Mouse (Mus musculus) hindbrain, embryonic 13.5 days (tissue): ENCODE measurements around the gene Aph1a. TPM values are rescaled to one million over a fixed set of nuclear protein-coding genes. Genes with fewer than 3 reads are reported as not detected.

ENCODE experiments used
- ATAC-seq: fragments of 200-750 bp; cut with Nextera tagmentation; 2 replicates; pipeline ENCODE4 v1.8.0; 2017; ENCODE audit warnings: moderate TSS enrichment; ENCODE audit not compliant: low FRiP score
- H3K27ac ChIP-seq: fragments of 300-500 bp; sonication (generic); 2 replicates; pipeline ENCODE4 v1.5.1; 2015; ENCODE audit warnings: inconsistent platforms, mild to moderate bottlenecking, moderate library complexity
- H3K27me3 ChIP-seq: fragments of 300-500 bp; sonication (generic); 2 replicates; pipeline ENCODE4 v1.6.1; 2015; ENCODE audit warnings: mild to moderate bottlenecking, inconsistent platforms
- H3K36me3 ChIP-seq: fragments of 300-500 bp; sonication (generic); 2 replicates; pipeline ENCODE4 v1.6.1; 2015; ENCODE audit warnings: mild to moderate bottlenecking, inconsistent platforms
- H3K4me1 ChIP-seq: fragments of 300-500 bp; sonication (generic); replicated peaks from 2 replicates; pipeline ENCODE4 v1.6.1; 2015; ENCODE audit warnings: inconsistent platforms
- H3K4me2 ChIP-seq: fragments of 300-500 bp; sonication (generic); 2 replicates; pipeline ENCODE4 v1.6.1; 2015; ENCODE audit warnings: inconsistent platforms, mild to moderate bottlenecking, moderate library complexity
- H3K4me3 ChIP-seq: fragments of 300-500 bp; sonication (generic); 2 replicates; pipeline ENCODE4 v1.5.1; 2015; ENCODE audit warnings: mild to moderate bottlenecking, inconsistent platforms
- H3K9ac ChIP-seq: fragments of 300-500 bp; sonication (generic); 2 replicates; pipeline ENCODE4 v1.6.1; 2015; ENCODE audit warnings: mild to moderate bottlenecking, inconsistent platforms
- H3K9me3 ChIP-seq: fragments of 300-500 bp; sonication (generic); 2 replicates; pipeline ENCODE4 v1.6.1; 2016; ENCODE audit warnings: inconsistent platforms
- WGBS: fragments of 180-500 bp; shearing (Covaris S2); methylation state at CpG from one replicate; pipeline ENCODE4 v1.1.7; 2015; 5-methylcytosine and 5-hydroxymethylcytosine counted together
- polyA plus RNA-seq: library from polyadenylated mRNA; unstranded; fragments of >200 nt; fragmentation: Nextera tagmentation; extraction: Ambion mirVana; gene quantifications from 2 replicates; pipeline ENCODE4 v1.2.1, GENCODE M21; 2015

The Aph1a gene
- polyA plus RNA-seq, 1 experiment from 2014 or later = 32.4 TPM

GRCm38 (mm10) chr3:95928261-95928657 lies 34.5 kb downstream of the Aph1a start:
- H3K9me3 ChIP-seq = no peaks in the 10 kb centered on the region
- H3K27ac ChIP-seq = peak overlapping the region; percentile 70; the same call in 1 of the 2 replicates
- H3K27me3 ChIP-seq = no peaks in the 10 kb centered on the region
- H3K4me3 ChIP-seq = peak overlapping the region; percentile 89
- ATAC-seq = no peak
- peaks cover 34% of the 10 kb centered on the region for H3K4me1 ChIP-seq
- WGBS = 72% methylated on average over 6 of the region's 6 CpGs
- peak overlapping the region; percentile 76 for H3K4me2 ChIP-seq
- peak overlapping the region; percentile 55; the same call in 1 of the 2 replicates for H3K9ac ChIP-seq
- no peaks in the 10 kb centered on the region for H3K36me3 ChIP-seq

DNA sequence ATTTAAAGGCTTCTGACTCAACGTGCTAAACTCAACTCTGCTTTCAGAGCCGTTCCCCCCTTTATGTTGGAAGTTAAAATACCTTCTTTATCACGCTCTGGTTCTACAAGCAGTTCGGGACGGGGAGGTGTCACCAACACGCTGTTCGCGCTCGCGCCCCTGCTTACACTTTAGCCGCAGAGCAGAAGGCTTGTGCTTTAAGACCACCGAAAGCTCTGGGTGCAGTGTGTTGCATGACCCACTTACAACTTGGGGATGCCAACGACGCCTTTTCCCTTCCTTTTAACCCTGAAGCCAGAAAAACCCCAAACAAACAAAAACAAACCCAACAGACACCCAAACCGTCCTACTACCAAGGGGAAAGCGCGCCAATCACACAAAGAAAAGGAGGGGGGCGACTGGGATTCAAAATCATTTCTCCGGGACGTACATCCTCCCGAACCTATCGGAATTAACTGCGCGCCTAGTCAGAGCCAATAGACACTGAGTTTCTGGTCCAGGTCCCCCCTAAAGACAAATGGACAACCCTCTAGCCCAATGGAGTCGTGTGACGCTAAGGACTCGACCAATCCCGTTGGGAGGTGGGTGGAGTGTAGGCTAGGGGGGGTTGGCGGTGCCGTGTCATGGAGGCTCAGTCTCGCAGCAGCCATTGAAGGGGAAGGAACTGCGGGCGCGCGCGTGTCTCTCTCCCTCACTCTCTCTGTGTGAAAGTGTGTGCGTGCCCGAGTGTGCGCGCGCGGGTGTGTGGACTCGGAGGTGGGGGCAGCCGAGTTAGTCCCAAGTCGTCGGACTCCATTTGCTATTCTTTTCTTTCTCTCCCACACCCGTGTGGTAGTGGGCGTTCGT lies 35.1 kb downstream of the Aph1a start, which contains the start of gene Anp32e:
Gene Anp32e (plus strand): TSS at position 589 of the 846 bp plus-strand sequence.
- H3K4me3 ChIP-seq = peak within 1 kb of the TSS; percentile 89
- WGBS = under 1% methylated on average over 49 of the region's 49 CpGs
- ATAC-seq = peak; percentile 100

GRCm38 (mm10) chr3:95929581-95930470 lies 36.1 kb downstream of the Aph1a start:
- no peaks in the 10 kb centered on the region for H3K27me3 ChIP-seq
- H3K9ac ChIP-seq = peak overlapping the region; percentile 91
- H3K4me2 ChIP-seq = peak overlapping the region; percentile 76
- H3K27ac ChIP-seq = peak overlapping the region; percentile 89
- peaks cover 11% of the 10 kb centered on the region for H3K36me3 ChIP-seq
- WGBS = under 1% methylated on average over 89 of the region's 105 CpGs
- peak; percentile 7 for ATAC-seq
- H3K4me3 ChIP-seq = peak overlapping the region; percentile 89
- no peaks in the 10 kb centered on the region for H3K9me3 ChIP-seq
- peaks cover 36% of the 10 kb centered on the region for H3K4me1 ChIP-seq

More for the DNA sequence above, 35.1 kb downstream of the Aph1a start, which contains the start of gene Anp32e:
- peaks cover 36% of the 10 kb centered on the region for H3K4me1 ChIP-seq
- peak within 1 kb of the TSS; percentile 89 for H3K27ac ChIP-seq
- no peaks in the 10 kb centered on the region for H3K27me3 ChIP-seq
- peak within 1 kb of the TSS; percentile 91 for H3K9ac ChIP-seq
- no peaks in the 10 kb centered on the region for H3K9me3 ChIP-seq
- peak within 1 kb of the TSS; percentile 76 for H3K4me2 ChIP-seq
- peaks cover 2% of the 10 kb centered on the region for H3K36me3 ChIP-seq

- ATAC-seq = no peak
- H3K36me3 ChIP-seq = peaks cover 18% of the 10 kb centered on the region
- H3K27ac ChIP-seq = peak overlapping the region; percentile 89
These were observed 36.7 kb downstream of the Aph1a start for GRCm38 (mm10) chr3:95930471-95930789.

GRCm38 (mm10) chr3:95931471-95931870 lies 37.7 kb downstream of the Aph1a start:
- peaks cover 36% of the 10 kb centered on the region for H3K4me1 ChIP-seq
- ATAC-seq = no peak
- H3K9ac ChIP-seq = no peak overlapping the region
- no peaks in the 10 kb centered on the region for H3K9me3 ChIP-seq
- no peaks in the 10 kb centered on the region for H3K27me3 ChIP-seq
- peaks cover 21% of the 10 kb centered on the region for H3K36me3 ChIP-seq
- H3K27ac ChIP-seq = no peak overlapping the region
- H3K4me3 ChIP-seq = no peak overlapping the region
- 94% methylated on average over 1 of the region's 1 CpGs for WGBS
- no peak overlapping the region for H3K4me2 ChIP-seq

More at GRCm38 (mm10) chr3:95930471-95930789, 36.7 kb downstream of the Aph1a start:
- Histone ChIP-seq H3K4me1 (peaks cover 36% of the 10 kb centered on the region), H3K9ac (peak overlapping the region; percentile 91), H3K9me3 (no peaks in the 10 kb centered on the region), H3K4me2 (peak overlapping the region; percentile 76), H3K4me3 (peak overlapping the region; percentile 89), H3K27me3 (no peaks in the 10 kb centered on the region)
- WGBS = 4% methylated on average over 5 of the region's 5 CpGs

DNA sequence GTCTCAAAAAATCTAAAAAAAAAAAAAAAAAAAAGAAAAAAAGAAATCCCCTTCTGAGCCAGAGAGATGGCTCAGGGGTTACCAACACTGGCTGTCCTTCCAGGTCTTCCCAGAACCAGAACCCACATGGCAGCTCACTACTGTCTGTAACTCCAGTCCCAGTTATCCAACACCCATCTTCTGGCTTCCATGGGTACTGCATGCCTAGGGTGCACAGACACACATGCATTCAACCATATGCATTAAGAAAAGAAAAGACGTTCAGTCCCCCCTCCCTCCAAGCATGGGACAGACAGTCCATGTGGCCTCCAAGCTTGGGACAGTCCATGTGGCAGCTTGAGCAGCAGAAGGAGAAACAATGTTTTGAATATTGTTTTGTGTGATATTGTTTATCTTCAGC lies 38.4 kb downstream of the Aph1a start:
- no peaks in the 10 kb centered on the region for H3K27me3 ChIP-seq
- no peaks in the 10 kb centered on the region for H3K9me3 ChIP-seq
- peaks cover 28% of the 10 kb centered on the region for H3K36me3 ChIP-seq
- H3K4me1 ChIP-seq = peaks cover 36% of the 10 kb centered on the region
- H3K27ac ChIP-seq = no peak overlapping the region
- no peak for ATAC-seq
- no peak overlapping the region for H3K9ac ChIP-seq
- no peak overlapping the region for H3K4me2 ChIP-seq
- 61% methylated on average over 1 of the region's 1 CpGs for WGBS
- H3K4me3 ChIP-seq = no peak overlapping the region

- peaks cover 32% of the 10 kb centered on the region for H3K36me3 ChIP-seq
- 94% methylated on average over 7 of the region's 7 CpGs for WGBS
- no peaks in the 10 kb centered on the region for H3K9me3 ChIP-seq
- ATAC-seq = no peak
- no peaks in the 10 kb centered on the region for H3K27me3 ChIP-seq
- no peak overlapping the region for H3K9ac ChIP-seq
- H3K4me1 ChIP-seq = peaks cover 36% of the 10 kb centered on the region
- no peak overlapping the region for H3K4me3 ChIP-seq
- H3K4me2 ChIP-seq = no peak overlapping the region
- no peak overlapping the region for H3K27ac ChIP-seq
These were observed 38.8 kb downstream of the Aph1a start for GRCm38 (mm10) chr3:95932566-95932965.

DNA sequence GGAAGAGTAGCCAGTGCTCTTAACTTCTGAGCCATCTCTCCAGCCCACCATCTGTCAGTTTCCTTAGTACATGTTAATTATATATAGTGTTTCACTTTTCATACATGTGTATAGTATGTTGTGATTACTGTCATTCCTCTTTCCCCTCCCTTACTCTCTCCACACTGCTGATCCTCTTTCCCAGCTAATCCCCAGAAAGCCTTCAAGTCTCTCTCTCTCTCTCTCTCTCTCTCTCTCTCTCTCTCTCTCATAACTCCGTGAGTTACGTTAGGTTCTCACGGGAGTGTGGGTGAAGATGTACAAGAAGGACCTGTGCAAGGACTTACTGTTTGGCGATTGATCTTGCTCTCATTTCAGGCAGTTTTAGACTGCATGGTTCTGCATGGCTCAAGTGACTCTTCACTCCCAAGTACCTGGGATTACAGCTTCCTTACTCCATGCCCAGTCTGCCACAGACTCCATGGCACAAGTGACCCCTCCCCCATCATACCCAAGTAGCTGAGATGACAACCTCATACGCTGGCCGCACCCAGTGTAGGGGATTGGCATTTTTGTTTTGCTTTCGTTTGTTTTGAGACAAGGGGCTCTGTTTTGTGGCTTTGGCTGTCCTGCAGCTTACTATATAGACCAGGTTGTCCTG lies 39.5 kb downstream of the Aph1a start:
- Histone ChIP-seq H3K27ac (no peak overlapping the region), H3K9ac (no peak overlapping the region), H3K4me1 (peaks cover 33% of the 10 kb centered on the region), H3K36me3 (peaks cover 38% of the 10 kb centered on the region), H3K9me3 (no peaks in the 10 kb centered on the region), H3K27me3 (no peaks in the 10 kb centered on the region), H3K4me3 (no peak overlapping the region), H3K4me2 (no peak overlapping the region)
- ATAC-seq = no peak
- 94% methylated on average over 7 of the region's 7 CpGs for WGBS

DNA sequence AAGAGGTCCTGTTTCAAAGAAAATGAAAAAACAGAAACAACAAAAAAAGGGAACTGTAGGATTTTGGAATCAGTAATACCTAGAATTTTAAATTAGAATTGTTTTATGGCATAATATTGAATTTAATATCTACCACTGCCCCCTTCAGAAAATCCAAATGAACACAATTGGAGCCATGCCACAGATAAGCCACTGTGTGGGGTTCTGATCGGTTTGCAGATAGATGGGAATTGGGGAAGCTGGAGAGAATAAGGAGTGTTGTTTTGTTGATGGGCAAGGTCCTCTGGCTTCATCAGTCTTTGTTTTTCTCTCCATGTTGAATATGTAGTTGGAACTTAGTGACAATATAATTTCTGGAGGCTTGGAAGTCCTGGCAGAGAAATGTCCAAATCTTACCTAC lies 40.7 kb downstream of the Aph1a start:
- Histone ChIP-seq H3K27ac (no peak overlapping the region), H3K4me2 (no peak overlapping the region), H3K27me3 (no peaks in the 10 kb centered on the region), H3K9me3 (no peaks in the 10 kb centered on the region), H3K9ac (no peak overlapping the region), H3K36me3 (peaks cover 50% of the 10 kb centered on the region), H3K4me3 (no peak overlapping the region), H3K4me1 (peaks cover 30% of the 10 kb centered on the region)
- no peak for ATAC-seq
- 97% methylated on average over 1 of the region's 1 CpGs for WGBS

DNA sequence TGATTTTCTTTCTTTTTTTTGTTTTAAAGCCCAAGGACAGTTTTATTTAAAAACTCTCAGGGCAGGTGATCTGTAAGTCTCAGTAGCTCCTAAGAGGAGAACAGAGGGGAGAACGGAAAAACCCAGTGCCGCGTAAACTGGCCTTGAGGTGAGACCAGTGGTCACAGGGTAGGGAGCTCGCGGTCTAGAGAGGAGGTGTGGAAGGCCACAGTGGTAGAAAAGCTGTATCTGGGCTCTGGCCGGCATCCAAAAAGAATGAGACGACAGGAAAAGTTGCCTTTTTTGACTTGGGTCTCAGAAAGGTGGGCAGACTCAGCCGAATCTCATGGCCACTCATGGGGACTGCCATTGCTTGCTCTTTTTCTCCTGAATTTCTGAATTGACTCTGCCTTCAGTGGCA lies 44.4 kb downstream of the Aph1a start:
- no peak for ATAC-seq

DNA sequence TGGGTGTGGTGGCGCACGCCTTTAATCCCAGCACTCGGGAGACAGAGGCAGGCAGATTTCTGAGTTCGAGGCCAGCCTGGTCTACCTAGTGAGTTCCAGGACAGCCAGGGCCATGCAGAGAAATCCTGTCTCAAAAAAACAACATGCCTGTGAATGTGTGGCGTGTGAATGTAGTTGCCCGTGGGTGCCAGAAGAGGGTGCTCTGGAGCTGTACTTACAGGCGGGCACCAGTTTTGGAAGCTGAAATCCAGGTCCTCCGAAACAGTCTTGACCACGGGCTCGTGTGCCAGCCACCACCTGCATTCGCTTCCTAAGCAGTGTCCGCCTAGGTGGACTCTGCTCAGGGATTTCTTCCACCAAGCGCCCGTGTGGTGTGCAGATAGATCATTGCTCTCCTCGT lies 45.1 kb downstream of the Aph1a start:
- no peak for ATAC-seq
- no peak overlapping the region for H3K4me3 ChIP-seq
- no peaks in the 10 kb centered on the region for H3K27me3 ChIP-seq
- 95% methylated on average over 15 of the region's 15 CpGs for WGBS
- H3K9me3 ChIP-seq = no peaks in the 10 kb centered on the region
- no peak overlapping the region for H3K9ac ChIP-seq
- no peaks in the 10 kb centered on the region for H3K4me1 ChIP-seq
- peaks cover 88% of the 10 kb centered on the region for H3K36me3 ChIP-seq
- no peak overlapping the region for H3K27ac ChIP-seq
- H3K4me2 ChIP-seq = no peak overlapping the region

More for the DNA sequence above, 44.4 kb downstream of the Aph1a start:
- Histone ChIP-seq H3K9me3 (no peaks in the 10 kb centered on the region), H3K9ac (no peak overlapping the region), H3K27me3 (no peaks in the 10 kb centered on the region), H3K4me1 (0 out of 2 replicates have a peak, but pooled peaks cover 3% of the 10 kb centered on the region), H3K36me3 (peaks cover 86% of the 10 kb centered on the region), H3K4me3 (no peak overlapping the region), H3K4me2 (no peak overlapping the region), H3K27ac (no peak overlapping the region)
- 98% methylated on average over 8 of the region's 8 CpGs for WGBS

DNA sequence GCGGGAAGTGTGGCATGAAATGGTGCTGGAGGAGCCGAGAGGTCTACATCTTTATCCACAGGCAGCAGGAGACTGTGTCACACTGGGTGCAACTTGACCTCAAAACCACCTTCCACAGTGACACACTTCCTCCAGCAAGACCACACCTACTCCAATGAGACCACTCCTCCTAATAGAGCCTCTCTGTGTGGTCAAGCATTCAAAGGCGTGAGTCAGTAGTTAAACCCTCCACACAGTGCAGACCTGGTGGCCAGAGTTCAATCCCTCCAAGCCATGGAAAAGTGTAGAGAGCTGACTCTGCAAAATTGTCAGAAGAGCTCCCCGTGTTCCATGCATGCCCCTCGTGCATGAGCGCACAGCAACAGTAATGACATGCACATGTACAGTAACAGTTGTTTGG lies 49.0 kb downstream of the Aph1a start:
- H3K9ac ChIP-seq = no peak overlapping the region
- H3K4me1 ChIP-seq = no peaks in the 10 kb centered on the region
- ATAC-seq = no peak
- no peaks in the 10 kb centered on the region for H3K9me3 ChIP-seq
- H3K4me3 ChIP-seq = no peak overlapping the region
- H3K4me2 ChIP-seq = no peak overlapping the region
- H3K27ac ChIP-seq = no peak overlapping the region
- WGBS = 84% methylated on average over 6 of the region's 6 CpGs
- peaks cover 70% of the 10 kb centered on the region for H3K36me3 ChIP-seq
- no peaks in the 10 kb centered on the region for H3K27me3 ChIP-seq
